Mouse (Mus musculus) midbrain, embryonic 12.5 days (tissue): ENCODE measurements around the gene Lrmp. TPM values are rescaled to one million over a fixed set of nuclear protein-coding genes. Genes with fewer than 3 reads are reported as not detected.

Experiments used
- ATAC-seq: fragments of 200-750 bp; cut with Nextera tagmentation; 2 replicates; pipeline ENCODE4 v1.8.0; 2017; ENCODE audit warnings: low read depth, moderate TSS enrichment, moderate library complexity; ENCODE audit not compliant: low FRiP score
- H3K27ac ChIP-seq: fragments of 300-500 bp; sonication (generic); replicated peaks from 2 replicates; pipeline ENCODE4 v1.5.1; 2016; ENCODE audit warnings: mild to moderate bottlenecking
- H3K27me3 ChIP-seq: fragments of 300-500 bp; sonication (generic); 2 replicates; pipeline ENCODE4 v1.6.1; 2016; ENCODE audit warnings: mild to moderate bottlenecking
- H3K36me3 ChIP-seq: fragments of 300-500 bp; sonication (generic); 2 replicates; pipeline ENCODE4 v1.6.1; 2016
- H3K4me1 ChIP-seq: fragments of 300-500 bp; sonication (generic); 2 replicates; pipeline ENCODE4 v1.6.1; 2016
- H3K4me2 ChIP-seq: fragments of 300-500 bp; sonication (generic); replicated peaks from 2 replicates; pipeline ENCODE4 v1.6.1; 2016; ENCODE audit warnings: mild to moderate bottlenecking, moderate library complexity
- H3K4me3 ChIP-seq: fragments of 300-500 bp; sonication (generic); 2 replicates; pipeline ENCODE4 v1.5.1; 2016; ENCODE audit warnings: mild to moderate bottlenecking
- H3K9ac ChIP-seq: fragments of 300-500 bp; sonication (generic); replicated peaks from 2 replicates; pipeline ENCODE4 v1.6.1; 2016; ENCODE audit warnings: mild to moderate bottlenecking, moderate library complexity
- H3K9me3 ChIP-seq: fragments of 300-500 bp; sonication (generic); 2 replicates; pipeline ENCODE4 v1.6.1; 2016; ENCODE audit warnings: mild to moderate bottlenecking
- WGBS: fragments of 180-500 bp; shearing (Covaris S2); methylation state at CpG from one replicate; pipeline ENCODE4 v1.1.7; 2016; 5-methylcytosine and 5-hydroxymethylcytosine counted together
- polyA plus RNA-seq: library from polyadenylated mRNA; unstranded; fragments of >200 nt; fragmentation: Nextera tagmentation; extraction: Ambion mirVana; gene quantifications from 2 replicates; pipeline ENCODE4 v1.2.1, GENCODE M21; 2016

Gene Lrmp
- polyA plus RNA-seq, 1 experiment from 2014 or later = 1.1 TPM

- no peak overlapping the region for H3K4me3 ChIP-seq
- WGBS = 80% methylated on average over 2 of the region's 2 CpGs
Measured at GRCm38 (mm10) chr6:145213916-145214315, 98.5 kb downstream of the Lrmp start.

GRCm38 (mm10) chr6:145215826-145216225 lies 100.4 kb downstream of the Lrmp start:
- Histone ChIP-seq H3K4me2 (no peak overlapping the region), H3K4me1 (peaks cover 8% of the 10 kb centered on the region), H3K9me3 (no peaks in the 10 kb centered on the region), H3K27me3 (no peaks in the 10 kb centered on the region), H3K27ac (no peak overlapping the region), H3K4me3 (no peak overlapping the region), H3K9ac (no peak overlapping the region), H3K36me3 (peaks cover 20% of the 10 kb centered on the region)
- ATAC-seq = no peak
- 89% methylated on average over 3 of the region's 3 CpGs for WGBS

More at GRCm38 (mm10) chr6:145213916-145214315, 98.5 kb downstream of the Lrmp start:
- Histone ChIP-seq H3K4me2 (no peak overlapping the region), H3K9me3 (no peaks in the 10 kb centered on the region), H3K36me3 (peaks cover 8% of the 10 kb centered on the region), H3K9ac (no peak overlapping the region), H3K27me3 (no peaks in the 10 kb centered on the region), H3K4me1 (peaks cover 15% of the 10 kb centered on the region), H3K27ac (no peak overlapping the region)
- ATAC-seq = no peak

- H3K27me3 ChIP-seq = no peaks in the 10 kb centered on the region
- no peak overlapping the region for H3K4me2 ChIP-seq
- H3K4me3 ChIP-seq = no peak overlapping the region
- H3K36me3 ChIP-seq = peaks cover 14% of the 10 kb centered on the region
- H3K9me3 ChIP-seq = no peaks in the 10 kb centered on the region
- no peaks in the 10 kb centered on the region for H3K4me1 ChIP-seq
- no peak overlapping the region for H3K27ac ChIP-seq
- no peak overlapping the region for H3K9ac ChIP-seq
- 93% methylated on average over 6 of the region's 6 CpGs for WGBS
- ATAC-seq = no peak
Measured at GRCm38 (mm10) chr6:145224246-145224645, 108.8 kb downstream of the Lrmp start.

Other genes with a start within 250 kb of the Lrmp start
- gene Bcat1, start 39.5 kb upstream of the Lrmp start, polyA plus RNA-seq = 105 and 107 TPM in 2 replicates
- gene Casc1, start 95.4 kb downstream of the Lrmp start, polyA plus RNA-seq = 0.70 and 0.88 TPM in 2 replicates
- 39.4 and 41.0 TPM in 2 replicates for gene Etfrf1, start 95.5 kb downstream of the Lrmp start, polyA plus RNA-seq
- 117 and 121 TPM in 2 replicates for gene Kras, start 134.6 kb downstream of the Lrmp start, polyA plus RNA-seq